Mouse (Mus musculus): Measurements from ENCODE around the gene Snrnp70. TPM values are rescaled to one million over a fixed set of nuclear protein-coding genes. Genes with fewer than 3 reads are reported as not detected.
"Not testable (repeated sequence)": the region's sequence is repeated elsewhere in the genome, so short reads cannot be mapped to it uniquely, and the experiment has no call there.

Snrnp70 gene
- polyA plus RNA-seq, 1 experiment from 2014 or later: 85.3 TPM

GRCm38 (mm10) chr7:45396337-45396775 is 814 bp upstream of the Snrnp70 start:
- peak overlapping the region; percentile 74; the same call in 1 of the 2 replicates for H3K4me3 ChIP-seq (ENCODE audit: low read depth, low read length)
- H3K27me3 ChIP-seq (replicated peaks; ENCODE audit: insufficient read depth, low read length); H3K36me3 ChIP-seq (ENCODE audit: insufficient read depth, low read length); DNase-seq (ENCODE audit: low spot score); H3K4me1 ChIP-seq (ENCODE audit: insufficient read depth, low read depth, low read length); H3K9ac ChIP-seq (replicated peaks; ENCODE audit: low read depth); H3K9me3 ChIP-seq (ENCODE audit: low read length): not testable (repeated sequence)
- WGBS: 6% methylated on average over 3 of the region's 3 CpGs
- peak; percentile 57 for ATAC-seq
- peak overlapping the region; percentile 72; the same call in 1 of the 2 replicates for H3K27ac ChIP-seq (ENCODE audit: low read length)
- TF ChIP-seq CTCF (IDR thresholded peaks at IDR 0.05): peak; percentile 48
- peak overlapping the region; percentile 46 for H3K4me2 ChIP-seq (replicated peaks; ENCODE audit: low read depth, low read length)

GRCm38 (mm10) chr7:45395129-45395541 is 407 bp downstream of the Snrnp70 start:
- no peaks in the 10 kb centered on the region for H3K9me3 ChIP-seq (ENCODE audit: low read length)
- peak overlapping the region; percentile 95 for H3K27ac ChIP-seq (ENCODE audit: low read length)
- H3K36me3 ChIP-seq (ENCODE audit: insufficient read depth, low read length): peaks cover 20% of the 10 kb centered on the region
- peak; percentile 71 for ATAC-seq
- 0% methylated on average over 18 of the region's 20 CpGs for WGBS
- H3K9ac ChIP-seq (replicated peaks; ENCODE audit: low read depth): peak overlapping the region; percentile 79
- peaks cover 3% of the 10 kb centered on the region; the same call in 1 of the 2 replicates for H3K4me1 ChIP-seq (ENCODE audit: insufficient read depth, low read depth, low read length)
- DNase-seq (ENCODE audit: low spot score): peak; percentile 81
- H3K4me3 ChIP-seq (ENCODE audit: low read depth, low read length): peak overlapping the region; percentile 74
- H3K4me2 ChIP-seq (replicated peaks; ENCODE audit: low read depth, low read length): peak overlapping the region; percentile 67
- TF ChIP-seq EP300 (IDR thresholded peaks at IDR 0.05): no peak
- TF ChIP-seq CTCF (IDR thresholded peaks at IDR 0.05): no peak
- no peaks in the 10 kb centered on the region for H3K27me3 ChIP-seq (replicated peaks; ENCODE audit: insufficient read depth, low read length)

- DNase-seq (ENCODE audit: low spot score) (no peak), ATAC-seq (no peak)
Measured at GRCm38 (mm10) chr7:45386077-45386476, 9.5 kb downstream of the Snrnp70 start.

GRCm38 (mm10) chr7:45376057-45376456 is 19.5 kb downstream of the Snrnp70 start:
- TF ChIP-seq EP300 (IDR thresholded peaks at IDR 0.05): no peak
- Histone ChIP-seq H3K27me3 (replicated peaks; ENCODE audit: insufficient read depth, low read length) (no peaks in the 10 kb centered on the region), H3K4me3 (ENCODE audit: low read depth, low read length) (no peak overlapping the region), H3K4me2 (replicated peaks; ENCODE audit: low read depth, low read length) (no peak overlapping the region), H3K36me3 (ENCODE audit: insufficient read depth, low read length) (peaks cover 40% of the 10 kb centered on the region), H3K27ac (ENCODE audit: low read length) (no peak overlapping the region), H3K9ac (replicated peaks; ENCODE audit: low read depth) (no peak overlapping the region), H3K4me1 (ENCODE audit: insufficient read depth, low read depth, low read length) (no peaks in the 10 kb centered on the region), H3K9me3 (ENCODE audit: low read length) (no peaks in the 10 kb centered on the region)
- DNase-seq (ENCODE audit: low spot score) (no peak), ATAC-seq (no peak)
- WGBS: 79% methylated on average over 1 of the region's 1 CpGs

More at GRCm38 (mm10) chr7:45386077-45386476, 9.5 kb downstream of the Snrnp70 start:
- no peak overlapping the region for H3K4me3 ChIP-seq (ENCODE audit: low read depth, low read length)
- no peaks in the 10 kb centered on the region for H3K4me1 ChIP-seq (ENCODE audit: insufficient read depth, low read depth, low read length)
- TF ChIP-seq CTCF (IDR thresholded peaks at IDR 0.05) (peak; percentile 42), EP300 (IDR thresholded peaks at IDR 0.05) (no peak)
- H3K27ac ChIP-seq (ENCODE audit: low read length): no peak overlapping the region
- 87% methylated on average over 3 of the region's 3 CpGs for WGBS
- no peaks in the 10 kb centered on the region for H3K9me3 ChIP-seq (ENCODE audit: low read length)
- no peak overlapping the region for H3K4me2 ChIP-seq (replicated peaks; ENCODE audit: low read depth, low read length)
- no peak overlapping the region for H3K9ac ChIP-seq (replicated peaks; ENCODE audit: low read depth)
- peaks cover 80% of the 10 kb centered on the region for H3K36me3 ChIP-seq (ENCODE audit: insufficient read depth, low read length)
- H3K27me3 ChIP-seq (replicated peaks; ENCODE audit: insufficient read depth, low read length): no peaks in the 10 kb centered on the region

GRCm38 (mm10) chr7:45374620-45375019 is 20.9 kb downstream of the Snrnp70 start:
- TF ChIP-seq CTCF (IDR thresholded peaks at IDR 0.05) (no peak), EP300 (IDR thresholded peaks at IDR 0.05) (no peak)
- H3K27me3 ChIP-seq (replicated peaks; ENCODE audit: insufficient read depth, low read length): 0 out of 2 replicates have a peak, but pooled peaks cover 4% of the 10 kb centered on the region
- H3K4me2 ChIP-seq (replicated peaks; ENCODE audit: low read depth, low read length): no peak overlapping the region
- H3K9ac ChIP-seq (replicated peaks; ENCODE audit: low read depth): no peak overlapping the region
- no peak overlapping the region for H3K4me3 ChIP-seq (ENCODE audit: low read depth, low read length)
- no peak for DNase-seq (ENCODE audit: low spot score)
- ATAC-seq: no peak
- H3K36me3 ChIP-seq (ENCODE audit: insufficient read depth, low read length): peaks cover 29% of the 10 kb centered on the region
- WGBS: 88% methylated on average over 8 of the region's 8 CpGs
- no peak overlapping the region for H3K27ac ChIP-seq (ENCODE audit: low read length)
- peaks cover 4% of the 10 kb centered on the region; the same call in 1 of the 2 replicates for H3K4me1 ChIP-seq (ENCODE audit: insufficient read depth, low read depth, low read length)
- H3K9me3 ChIP-seq (ENCODE audit: low read length): no peaks in the 10 kb centered on the region

GRCm38 (mm10) chr7:45372371-45372770 is 23.2 kb downstream of the Snrnp70 start:
- Histone ChIP-seq H3K9ac (replicated peaks; ENCODE audit: low read depth) (no peak overlapping the region), H3K9me3 (ENCODE audit: low read length) (no peaks in the 10 kb centered on the region), H3K4me1 (ENCODE audit: insufficient read depth, low read depth, low read length) (peaks cover 10% of the 10 kb centered on the region; the same call in 1 of the 2 replicates), H3K36me3 (ENCODE audit: insufficient read depth, low read length) (peaks cover 18% of the 10 kb centered on the region), H3K4me2 (replicated peaks; ENCODE audit: low read depth, low read length) (no peak overlapping the region), H3K4me3 (ENCODE audit: low read depth, low read length) (no peak overlapping the region), H3K27ac (ENCODE audit: low read length) (no peak overlapping the region), H3K27me3 (replicated peaks; ENCODE audit: insufficient read depth, low read length) (peaks cover 14% of the 10 kb centered on the region; the same call in 1 of the 2 replicates)
- DNase-seq (ENCODE audit: low spot score) (no peak), ATAC-seq (no peak)
- WGBS: 75% methylated on average over 5 of the region's 5 CpGs
- no peak for TF ChIP-seq EP300 (IDR thresholded peaks at IDR 0.05)
- no peak for TF ChIP-seq CTCF (IDR thresholded peaks at IDR 0.05)

Data from lung, postnatal 0 days (tissue).